Mouse (Mus musculus): Measurements from ENCODE around the gene Bco2. TPM values are rescaled to one million over a fixed set of nuclear protein-coding genes. Genes with fewer than 3 reads are reported as not detected.

The Bco2 gene
- total and polyA plus RNA-seq, 3 experiments = 0.07 TPM; not detected in 2

GRCm38 (mm10) chr9:50522574-50522973 is 32.4 kb downstream of the Bco2 start:
- Histone ChIP-seq H3K4me1 (ENCODE audit: control insufficient read depth in 1 of 2, insufficient read depth in 2 of 2, low read length in 2 of 2) (peaks cover 0 to 5% of the 10 kb centered on the region in 2 experiments; a peak in 1 of 4 replicates), H3K79me2 (ENCODE audit: control insufficient read depth, insufficient read depth, low read length, poor library complexity) (peaks cover under 1% of the 10 kb centered on the region), H3K36me3 (ENCODE audit: control insufficient read depth in 1 of 2, insufficient read depth in 2 of 2, low read length in 2 of 2) (peaks cover 0 to 3% of the 10 kb centered on the region in 2 experiments; a peak in 2 of 4 replicates), H3K9ac (ENCODE audit: control insufficient read depth, low read depth, low read length, poor library complexity, severe bottlenecking) (no peak overlapping the region), H3K9me3 (replicated peaks; ENCODE audit: insufficient read depth, low read length) (no peaks in the 10 kb centered on the region), H3K4me3 (ENCODE audit: control insufficient read depth in 1 of 2, insufficient read depth in 1 of 2, low read depth in 2 of 2, low read length in 2 of 2) (no peak overlapping the region), H3K27ac (ENCODE audit: control insufficient read depth, low read depth, low read length) (no peak overlapping the region), H3K27me3 (ENCODE audit: control insufficient read depth in 1 of 2, insufficient read depth in 2 of 2, low read length in 2 of 2) (no peaks in the 10 kb centered on the region)
- no peak for DNase-seq (ENCODE audit: low read depth, low spot score)
- no peak for TF ChIP-seq CHD1 (IDR thresholded peaks at IDR 0.05; ENCODE audit: low read depth, low read length)
- no peak for TF ChIP-seq ETS1 (IDR thresholded peaks at IDR 0.05; ENCODE audit: low read depth, low read length)
- TF ChIP-seq NELFE (IDR thresholded peaks at IDR 0.05; ENCODE audit: low read depth, low read length) = no peak
- TF ChIP-seq ZMIZ1 (IDR thresholded peaks at IDR 0.05; ENCODE audit: low read depth, low read length) = no peak
- TF ChIP-seq MAX (IDR thresholded peaks at IDR 0.05; ENCODE audit: low read length) = no peak
- no peak for TF ChIP-seq POLR2AphosphoS2 (IDR thresholded peaks at IDR 0.05; ENCODE audit: low read length)
- no peak for TF ChIP-seq E2F4 (IDR thresholded peaks at IDR 0.05; ENCODE audit: borderline replicate concordance, low read depth, low read length)
- TF ChIP-seq SIN3A (IDR thresholded peaks at IDR 0.05; ENCODE audit: low read length) = no peak
- TF ChIP-seq MAZ (IDR thresholded peaks at IDR 0.05; ENCODE audit: low read depth, low read length) = no peak
- no peak for TF ChIP-seq TBP (IDR thresholded peaks at IDR 0.05; ENCODE audit: low read depth, low read length)
- no peak for TF ChIP-seq ZKSCAN1 (IDR thresholded peaks at IDR 0.05; ENCODE audit: low read depth, low read length)
- TF ChIP-seq POLR2AphosphoS5 (IDR thresholded peaks at IDR 0.05; ENCODE audit: borderline replicate concordance, low read depth, low read length) = no peak
- TF ChIP-seq EP300 (IDR thresholded peaks at IDR 0.05; ENCODE audit: low read depth in 1 of 2, low read length in 2 of 2) = no peak
- TF ChIP-seq JUND (IDR thresholded peaks at IDR 0.05; ENCODE audit: low read depth, low read length) = no peak
- no peak for TF ChIP-seq ZNF384 (IDR thresholded peaks at IDR 0.05; ENCODE audit: low read depth, low read length)
- TF ChIP-seq ELF1 (IDR thresholded peaks at IDR 0.05; ENCODE audit: low read depth, low read length) = no peak
- TF ChIP-seq NRF1 (IDR thresholded peaks at IDR 0.05; ENCODE audit: insufficient read depth, low read depth, low read length, poor library complexity, severe bottlenecking) = no peak

DNA sequence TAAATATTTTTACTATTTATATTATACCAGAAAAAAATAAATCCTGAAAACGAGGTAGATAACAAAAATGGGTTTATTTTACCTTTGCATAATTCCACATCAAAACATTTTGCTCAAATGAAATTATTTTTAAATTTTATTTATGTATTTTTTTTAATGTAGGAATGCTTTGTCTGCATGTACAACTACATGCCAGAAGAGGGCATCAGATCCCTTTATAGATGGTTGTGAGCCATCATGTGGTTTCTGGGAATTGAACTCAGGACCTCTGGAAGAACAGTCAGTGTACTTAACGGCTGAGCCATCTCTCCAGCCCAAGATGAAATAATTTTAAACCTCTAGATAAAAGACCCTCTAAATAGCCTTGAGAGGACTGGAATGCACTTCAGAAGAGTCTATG is 33.4 kb downstream of the Bco2 start:
- no peak overlapping the region for H3K27ac ChIP-seq (ENCODE audit: control insufficient read depth, low read depth, low read length)
- H3K79me2 ChIP-seq (ENCODE audit: control insufficient read depth, insufficient read depth, low read length, poor library complexity) = no peaks in the 10 kb centered on the region
- H3K27me3 ChIP-seq (ENCODE audit: control insufficient read depth in 1 of 2, insufficient read depth in 2 of 2, low read length in 2 of 2) = no peaks in the 10 kb centered on the region
- H3K4me1 ChIP-seq (ENCODE audit: control insufficient read depth in 1 of 2, insufficient read depth in 2 of 2, low read length in 2 of 2) = no peaks in the 10 kb centered on the region
- H3K9me3 ChIP-seq (replicated peaks; ENCODE audit: insufficient read depth, low read length) = no peaks in the 10 kb centered on the region
- no peak for TF ChIP-seq GABPA (IDR thresholded peaks at IDR 0.05; ENCODE audit: low read depth, low read length)
- peak in 1 of 3 experiments; percentile 30; a peak in 2 of 6 replicates for TF ChIP-seq CTCF (IDR thresholded peaks at IDR 0.05 in 2 of 3, conservative IDR thresholded peaks at IDR 0.05 in 1 of 3; ENCODE audit: control insufficient read depth in 1 of 3, insufficient read depth in 1 of 3, low read depth in 2 of 3, low read length in 3 of 3, poor library complexity in 1 of 3, severe bottlenecking in 1 of 3)
- TF ChIP-seq ZC3H11A (IDR thresholded peaks at IDR 0.05; ENCODE audit: low read depth, low read length) = no peak
- TF ChIP-seq MXI1 (IDR thresholded peaks at IDR 0.05; ENCODE audit: low read depth, low read length) = no peak
- peak; percentile 14 for TF ChIP-seq RAD21 (IDR thresholded peaks at IDR 0.05; ENCODE audit: low read depth, low read length)
- TF ChIP-seq MAX (IDR thresholded peaks at IDR 0.05; ENCODE audit: low read length) = no peak
- TF ChIP-seq E2F4 (IDR thresholded peaks at IDR 0.05; ENCODE audit: borderline replicate concordance, low read depth, low read length) = no peak
- TF ChIP-seq USF1 (IDR thresholded peaks at IDR 0.05; ENCODE audit: low read depth, low read length) = no peak
- TF ChIP-seq TBP (IDR thresholded peaks at IDR 0.05; ENCODE audit: low read depth, low read length) = no peak
- TF ChIP-seq SMC3 (IDR thresholded peaks at IDR 0.05; ENCODE audit: low read depth, low read length) = peak; percentile 24
- peak; percentile 12 for DNase-seq (ENCODE audit: low read depth, low spot score)
- H3K9ac ChIP-seq (ENCODE audit: control insufficient read depth, low read depth, low read length, poor library complexity, severe bottlenecking) = no peak overlapping the region
- H3K4me3 ChIP-seq (ENCODE audit: control insufficient read depth in 1 of 2, insufficient read depth in 1 of 2, low read depth in 2 of 2, low read length in 2 of 2) = no peak overlapping the region
- no peaks in the 10 kb centered on the region; a peak in 1 of 4 replicates for H3K36me3 ChIP-seq (ENCODE audit: control insufficient read depth in 1 of 2, insufficient read depth in 2 of 2, low read length in 2 of 2)

Data from MEL (cell line).